Mouse (Mus musculus) liver, embryonic 14.5 days (tissue): ENCODE results near the gene Cdh13.

ENCODE experiments used
- CTCF ChIP-seq: IDR thresholded peaks from 2 replicates; pipeline ENCODE4 v1.5.1; 2016; ENCODE audit warnings: antibody characterized with exemption, low read depth, control low read depth
- EP300 ChIP-seq: IDR thresholded peaks from 2 replicates; pipeline ENCODE4 v1.6.1; 2016; ENCODE audit warnings: antibody characterized with exemption, low read depth

GRCm38 (mm10) chr8:118851361-118851760, 567.8 kb downstream of the Cdh13 start:
- no peak for TF ChIP-seq EP300
- TF ChIP-seq CTCF = no peak
